Mouse (Mus musculus) adrenal gland, postnatal 25 days (tissue): Measurements from ENCODE around the gene Tacc2. TPM values are rescaled to one million over a fixed set of nuclear protein-coding genes. Genes with fewer than 3 reads are reported as not detected.
"Not testable (repeated sequence)": the region's sequence is repeated elsewhere in the genome, so short reads cannot be mapped to it uniquely, and the experiment has no call there.

Experiments
- DNase-seq: peaks from one replicate; pipeline ENCODE4 v3.0.0; 2021; ENCODE audit warnings: mixed read lengths
- total RNA-seq: library from RNA; stranded (reverse); gene quantifications from 2 replicates; pipeline ENCODE4 v1.2.3, GENCODE M21; 2021

Gene Tacc2
- total RNA-seq, 1 experiment from 2014 or later = 46.6 TPM

- no peak for DNase-seq
Measured at GRCm38 (mm10) chr7:130653036-130653555, 75.9 kb downstream of the Tacc2 start.

GRCm38 (mm10) chr7:130654562-130654961, 77.3 kb downstream of the Tacc2 start:
- DNase-seq = no peak

DNA sequence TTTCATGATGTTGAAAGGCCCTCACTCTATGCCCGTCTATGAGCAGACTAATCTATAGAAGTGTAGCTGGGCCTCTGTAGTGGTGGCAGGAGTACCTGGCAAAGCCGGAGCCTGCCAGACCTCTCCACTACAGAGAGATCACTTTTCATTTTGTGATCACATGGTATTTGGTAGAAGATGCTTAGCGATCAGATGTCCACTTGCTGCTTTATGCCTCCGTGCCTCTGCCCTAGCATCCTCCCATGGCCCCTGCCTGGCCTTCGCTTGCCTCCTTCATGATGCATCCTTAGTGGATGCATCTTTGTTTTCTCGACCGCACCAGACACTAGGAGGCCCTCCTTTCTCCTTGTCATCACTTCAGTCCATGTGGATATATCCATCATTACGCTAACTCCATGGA, 79.7 kb downstream of the Tacc2 start:
- DNase-seq = no peak

DNA sequence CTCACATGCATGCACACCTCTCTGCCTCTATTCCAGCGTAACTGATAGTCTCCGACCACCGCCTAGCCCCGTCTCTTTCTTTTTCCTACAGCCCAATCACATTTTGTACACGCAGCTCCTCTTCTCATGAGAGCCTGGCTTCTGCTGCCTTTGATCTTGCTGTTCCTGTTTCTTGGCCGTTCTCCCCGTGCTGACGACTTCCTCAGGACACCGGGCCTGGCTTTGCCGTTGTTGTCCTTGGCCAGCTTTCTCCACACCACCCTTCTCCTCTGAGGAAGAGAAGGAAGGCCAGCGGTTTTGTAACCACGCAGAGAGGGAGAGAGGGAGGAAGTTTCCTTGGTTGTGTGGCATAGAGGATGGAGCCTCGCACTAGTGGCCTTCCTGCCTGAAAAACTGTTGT, 80.5 kb downstream of the Tacc2 start:
- peak; percentile 74 for DNase-seq

- DNase-seq = no peak
Measured at GRCm38 (mm10) chr7:130659129-130659528, 81.9 kb downstream of the Tacc2 start.

DNA sequence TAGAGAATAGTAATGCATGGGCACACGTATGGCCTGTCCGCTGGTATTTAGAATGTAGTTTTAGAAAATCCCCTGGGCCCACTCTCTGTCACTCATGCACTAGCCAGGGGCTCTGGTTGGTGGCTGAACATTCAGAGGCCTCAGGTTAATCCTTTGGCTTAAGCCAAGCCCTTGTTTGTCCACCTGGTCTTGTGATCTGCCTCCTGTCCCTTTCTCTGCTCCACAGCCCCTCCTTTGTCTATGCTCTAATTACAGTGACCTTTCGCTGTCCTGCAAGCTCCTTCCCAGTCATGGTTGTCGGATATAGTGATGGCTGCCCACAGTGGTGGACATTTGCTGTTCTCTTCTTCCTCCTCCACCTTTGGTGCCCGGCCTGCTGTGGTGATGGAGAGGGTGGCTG, 85.0 kb downstream of the Tacc2 start:
- DNase-seq = no peak

GRCm38 (mm10) chr7:130662869-130663268, 85.6 kb downstream of the Tacc2 start:
- DNase-seq = no peak

DNA sequence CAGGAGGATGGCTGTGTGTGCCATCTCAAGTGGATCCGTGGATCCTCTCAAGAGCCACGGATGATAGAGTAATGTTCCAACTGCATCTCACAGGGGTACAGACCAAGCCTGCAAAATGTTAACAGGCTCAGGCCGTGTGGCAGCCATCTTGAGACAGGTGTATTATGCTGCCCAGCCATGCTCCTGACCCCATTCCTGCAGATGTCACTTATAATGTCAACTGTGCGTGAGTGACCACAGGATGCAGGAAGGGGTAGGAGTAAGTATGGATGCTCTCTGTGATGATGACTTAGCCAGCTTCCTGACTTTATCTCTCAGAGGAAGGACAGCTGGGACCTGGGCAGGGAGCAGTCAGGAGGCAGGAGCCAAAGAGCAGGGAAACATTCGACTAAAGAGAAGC, 86.8 kb downstream of the Tacc2 start:
- DNase-seq = no peak

DNA sequence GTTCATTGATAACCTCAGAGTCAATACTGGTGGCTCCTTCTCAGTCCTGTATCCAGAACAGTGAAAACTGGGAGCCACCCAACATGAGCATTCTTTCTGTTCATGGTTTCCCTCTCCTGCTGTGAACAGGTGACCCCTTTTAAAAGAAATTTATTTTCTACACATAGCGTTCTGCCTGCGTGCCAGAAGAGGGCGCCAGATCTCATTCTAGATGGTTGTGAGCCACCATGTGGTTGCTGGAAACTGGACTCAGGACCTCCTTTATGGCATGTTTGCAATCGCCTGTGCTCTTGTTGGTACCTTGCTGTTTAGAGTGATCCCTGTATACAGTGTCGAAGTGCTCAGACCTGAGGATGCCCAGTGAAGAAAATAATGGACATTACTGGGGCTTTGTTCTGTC, 87.4 kb downstream of the Tacc2 start:
- DNase-seq = no peak

DNA sequence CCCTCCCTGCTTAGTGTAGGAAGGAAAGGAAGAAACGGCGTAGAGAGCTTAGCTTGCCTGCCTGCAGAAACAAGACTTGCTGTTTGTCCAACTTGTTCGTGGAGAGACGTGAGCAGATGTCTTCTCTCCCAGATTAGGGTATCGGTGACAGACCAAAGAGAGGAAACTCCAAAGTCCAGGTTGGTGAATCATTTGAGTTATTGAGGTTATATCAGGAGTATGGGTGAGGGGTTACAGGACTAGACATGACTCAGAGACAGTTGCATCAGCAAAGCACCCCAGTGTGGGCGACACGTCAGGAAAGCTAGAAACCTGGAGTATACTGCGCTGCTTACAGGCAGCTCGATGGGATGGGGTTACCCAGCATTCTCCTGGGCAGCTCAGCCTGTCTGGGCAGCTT, 88.1 kb downstream of the Tacc2 start:
- DNase-seq = no peak

GRCm38 (mm10) chr7:130668013-130668412, 90.8 kb downstream of the Tacc2 start:
- DNase-seq = not testable (repeated sequence)

- no peak for DNase-seq
Measured at GRCm38 (mm10) chr7:130668729-130669281, 91.6 kb downstream of the Tacc2 start.

DNA sequence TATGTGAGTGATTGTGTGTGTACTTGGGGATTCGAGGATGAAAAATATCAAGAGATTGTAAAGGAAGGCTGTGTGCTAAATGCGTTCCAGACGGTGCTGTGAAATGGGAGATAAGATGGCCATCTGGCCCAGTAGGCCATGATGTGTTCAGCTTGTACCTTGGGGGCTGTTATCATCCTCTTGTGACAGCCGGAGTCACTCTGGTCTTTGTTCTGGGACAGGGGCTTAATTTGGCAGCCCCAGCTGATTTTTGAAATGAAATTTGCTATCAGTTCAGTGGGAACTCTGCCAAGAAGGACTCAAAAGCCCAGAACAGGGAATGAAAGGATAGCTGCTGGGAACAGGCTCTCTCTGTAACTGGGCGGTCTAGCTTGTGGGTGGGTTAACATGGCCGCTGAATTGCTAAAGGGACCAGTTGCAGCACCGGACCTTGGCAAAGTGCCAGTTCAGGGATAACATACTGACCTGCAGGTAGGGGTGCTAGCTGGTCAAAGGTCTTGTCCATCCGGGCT, 92.2 kb downstream of the Tacc2 start:
- DNase-seq = no peak

DNA sequence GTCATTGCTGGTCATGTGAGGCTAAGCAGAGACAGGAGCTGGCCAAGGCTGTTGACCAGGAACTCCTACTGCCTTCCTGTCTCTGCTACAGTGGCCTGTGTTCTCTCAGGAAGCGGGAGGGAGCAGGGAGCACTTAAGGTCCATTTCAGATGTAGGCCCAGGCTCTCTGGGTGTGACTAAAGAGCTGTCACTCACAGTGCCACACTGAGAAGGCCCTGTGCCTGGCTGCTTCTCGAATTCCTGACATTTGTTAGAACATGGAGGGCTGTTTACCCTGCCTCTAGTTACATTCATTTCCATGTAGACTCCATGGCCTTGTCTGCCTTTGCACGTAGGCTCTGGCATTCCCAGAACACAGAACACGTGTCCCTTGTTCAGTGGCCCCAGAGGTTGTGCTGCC, 93.1 kb downstream of the Tacc2 start:
- DNase-seq = no peak

DNA sequence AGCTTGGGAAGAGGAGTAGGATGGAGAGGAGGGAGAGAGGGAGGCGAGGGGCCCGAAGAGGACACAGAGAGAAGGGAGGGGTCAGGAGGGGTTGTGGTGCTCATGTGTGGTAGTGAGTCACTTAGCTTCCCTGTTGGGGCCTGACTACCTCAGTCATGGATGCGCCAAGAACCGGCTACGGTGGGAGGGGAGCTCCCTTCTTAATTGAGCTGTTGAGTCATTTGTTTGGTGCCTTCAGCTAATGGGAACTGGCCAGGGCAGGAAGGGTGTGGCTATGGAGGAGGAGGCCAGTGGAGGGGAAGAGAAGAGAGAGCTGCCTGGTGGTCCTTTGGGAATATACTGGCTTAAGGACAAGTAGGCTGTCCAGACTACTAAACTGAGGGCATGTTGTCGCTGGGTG, 94.1 kb downstream of the Tacc2 start:
- DNase-seq = no peak

DNA sequence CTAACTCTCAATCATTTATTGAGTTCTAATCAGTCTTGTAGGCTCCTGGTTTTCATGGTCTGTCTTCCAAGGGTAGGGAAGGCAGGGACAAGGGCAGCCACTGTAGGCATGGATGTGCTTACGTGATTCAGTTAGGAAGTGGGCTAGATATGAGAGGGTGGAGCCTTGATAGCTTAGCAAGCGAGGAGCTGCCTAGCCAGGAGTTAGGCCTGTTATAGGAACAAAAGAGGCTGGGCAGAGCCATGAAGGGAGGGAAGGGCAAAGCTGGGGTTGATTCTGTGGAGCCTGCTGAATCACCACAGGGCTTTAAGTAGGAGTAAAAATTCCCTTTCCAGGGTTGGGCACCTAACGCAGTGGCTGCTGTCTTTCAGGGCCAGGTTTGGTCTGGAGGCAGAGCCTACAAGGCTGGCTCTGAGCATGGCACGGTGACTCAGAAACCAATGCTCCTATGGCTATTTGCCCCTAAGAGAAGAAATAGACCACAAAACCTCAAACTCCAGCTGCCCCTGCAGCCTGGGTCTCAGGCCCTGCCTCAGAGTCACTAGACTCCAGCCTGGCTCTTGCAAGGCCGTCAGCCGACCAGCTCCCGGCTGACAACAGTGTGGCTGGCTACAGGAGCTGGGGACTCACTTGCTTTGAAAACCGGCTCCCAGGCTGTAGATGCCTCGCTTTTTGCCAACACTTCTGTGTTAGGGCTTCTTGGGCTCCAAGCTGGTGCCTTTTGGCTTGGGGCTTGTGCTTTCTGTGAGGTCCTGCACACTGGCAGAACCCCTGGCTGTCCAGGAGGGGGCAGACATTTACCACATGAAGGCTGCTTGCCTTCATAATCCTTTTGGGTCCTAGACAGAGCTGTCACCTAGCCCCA, 96.2 kb downstream of the Tacc2 start:
- peak; percentile 27 for DNase-seq

GRCm38 (mm10) chr7:130674526-130674925, 97.3 kb downstream of the Tacc2 start:
- no peak for DNase-seq

DNA sequence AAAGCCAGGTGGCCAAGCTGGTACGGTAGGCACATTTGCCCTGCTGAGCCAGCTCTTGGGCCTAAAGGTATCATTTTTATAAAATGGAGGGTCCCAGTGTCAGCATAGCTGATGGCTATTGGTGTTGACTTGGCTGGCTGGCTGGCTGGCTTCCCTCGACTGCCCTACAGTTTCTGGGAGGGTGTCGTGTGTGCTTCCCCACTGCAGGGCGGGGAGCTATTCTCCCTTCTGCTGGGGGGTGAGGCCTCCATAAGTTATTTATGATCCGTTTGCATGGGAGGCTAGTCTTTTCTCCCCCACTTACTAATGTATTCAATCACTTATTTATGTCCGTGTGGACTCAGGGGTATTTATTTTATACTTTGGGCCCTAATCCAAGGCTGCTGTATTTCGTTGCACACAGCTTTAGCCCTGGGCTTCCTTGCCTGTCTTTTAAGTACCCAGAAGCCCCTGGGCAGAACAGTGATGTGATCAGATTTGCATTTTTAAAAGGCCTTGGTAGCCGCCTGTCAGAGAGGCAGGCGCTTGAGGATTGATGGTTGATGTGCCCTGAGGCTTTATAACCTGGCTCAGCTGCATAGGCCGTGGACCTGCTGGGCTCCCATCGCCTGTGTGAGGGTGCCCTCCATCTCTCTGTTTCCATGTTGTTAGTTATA, 99.8 kb downstream of the Tacc2 start:
- DNase-seq = no peak

DNA sequence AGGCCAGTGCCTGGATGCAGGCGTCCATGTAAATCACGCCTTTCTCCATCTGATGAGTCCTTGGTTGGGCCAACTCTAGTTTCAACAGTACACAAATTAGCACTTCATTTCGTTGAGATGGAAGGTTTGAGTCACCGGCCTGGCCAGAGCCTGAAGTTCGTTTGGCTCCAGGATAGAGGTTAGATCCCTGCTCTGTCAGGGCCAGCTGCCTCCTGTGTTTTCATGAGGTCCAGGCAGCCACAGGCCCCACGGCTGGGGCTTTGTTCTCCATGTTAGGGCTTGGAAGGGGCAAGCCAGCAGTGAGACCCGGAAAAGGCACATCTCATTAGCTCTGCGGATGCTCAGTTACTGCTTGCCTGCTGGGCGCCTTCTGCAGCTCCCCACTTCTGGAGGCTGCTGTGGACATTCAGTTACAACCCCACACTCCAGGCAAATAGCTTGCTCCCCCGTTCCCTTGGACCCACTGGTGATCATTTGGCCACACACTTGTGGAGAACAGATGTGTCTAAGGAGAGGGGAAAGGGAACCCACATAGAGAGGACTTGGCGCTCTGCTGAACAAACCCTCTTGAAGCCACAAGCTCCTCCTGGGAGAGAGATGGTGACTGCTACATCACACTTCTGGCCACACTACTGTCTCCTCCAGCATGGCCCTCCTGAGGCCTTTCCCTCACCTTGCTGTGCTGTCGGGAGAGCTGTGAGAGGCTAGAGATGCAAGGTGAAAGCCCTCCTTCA, 100.5 kb downstream of the Tacc2 start:
- DNase-seq = no peak

DNA sequence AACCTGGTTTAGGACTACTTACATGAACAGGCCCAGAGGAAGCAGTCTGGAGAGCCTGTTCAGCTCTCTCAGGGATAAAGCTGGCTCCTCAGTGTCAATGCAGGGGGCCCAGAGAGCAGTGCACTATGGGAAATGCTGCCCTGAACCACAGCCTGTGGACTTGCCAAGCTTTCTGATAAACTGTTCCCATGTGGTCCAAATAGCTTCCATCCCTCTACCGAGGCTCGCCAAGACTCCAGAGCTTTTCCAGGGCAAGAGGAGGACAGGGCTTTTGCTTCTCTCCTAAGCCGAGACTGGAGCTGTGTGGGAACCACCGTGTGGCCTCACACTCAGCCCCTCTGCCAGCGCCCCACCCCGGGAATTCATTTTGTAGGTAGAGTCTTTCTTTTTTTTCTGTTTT, 101.2 kb downstream of the Tacc2 start:
- no peak for DNase-seq

GRCm38 (mm10) chr7:130681798-130682197, 104.6 kb downstream of the Tacc2 start:
- peak; percentile 70 for DNase-seq

DNA sequence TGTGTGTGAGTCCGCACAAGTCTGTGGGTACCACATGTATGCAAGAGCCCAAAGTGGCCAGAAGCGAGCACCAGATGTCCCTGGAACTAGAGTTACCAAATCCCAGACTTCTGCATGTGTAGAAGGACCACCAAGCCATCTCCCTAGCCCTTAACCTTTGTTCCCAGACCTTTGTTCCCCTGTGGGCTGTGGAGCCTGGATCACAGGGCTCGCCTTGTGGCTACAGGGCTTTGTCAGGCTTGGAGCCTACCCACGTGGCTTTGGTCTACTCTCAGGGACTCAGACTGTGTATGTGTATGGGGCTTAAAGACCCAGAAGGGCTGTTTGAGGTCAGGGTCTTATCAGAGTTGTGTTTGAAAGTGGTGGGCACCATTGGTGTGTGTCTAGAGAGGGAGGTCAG, 111.4 kb downstream of the Tacc2 start:
- DNase-seq = no peak
